Mouse (Mus musculus): ENCODE measurements around the gene Zfp131. TPM values are rescaled to one million over a fixed set of nuclear protein-coding genes. Genes with fewer than 3 reads are reported as not detected.

The Zfp131 gene
- polyA plus RNA-seq, 1 experiment: 1.3 TPM

- Histone ChIP-seq H3K9me3 (ENCODE audit: control insufficient read depth, low read length) (no peaks in the 10 kb centered on the region), H3K4me3 (replicated peaks) (no peak overlapping the region), H3K4me1 (ENCODE audit: control insufficient read depth) (no peaks in the 10 kb centered on the region), H3K36me3 (ENCODE audit: control insufficient read depth) (no peaks in the 10 kb centered on the region), H3K27me3 (ENCODE audit: control insufficient read depth) (no peaks in the 10 kb centered on the region)
- no peak for TF ChIP-seq TAL1 (IDR thresholded peaks at IDR 0.05; ENCODE audit: low read length)
- no peak for TF ChIP-seq GATA1 (IDR thresholded peaks at IDR 0.05; ENCODE audit: low read length)
These were observed 59.2 kb downstream of the Zfp131 start for GRCm38 (mm10) chr13:119731448-119731847.

- H3K9me3 ChIP-seq (ENCODE audit: control insufficient read depth, low read length): no peaks in the 10 kb centered on the region
- H3K4me1 ChIP-seq (ENCODE audit: control insufficient read depth): no peaks in the 10 kb centered on the region
- TF ChIP-seq TAL1 (IDR thresholded peaks at IDR 0.05; ENCODE audit: low read length) (no peak), GATA1 (IDR thresholded peaks at IDR 0.05; ENCODE audit: low read length) (no peak)
- no peaks in the 10 kb centered on the region for H3K27me3 ChIP-seq (ENCODE audit: control insufficient read depth)
- no peak overlapping the region for H3K4me3 ChIP-seq (replicated peaks)
- no peaks in the 10 kb centered on the region for H3K36me3 ChIP-seq (ENCODE audit: control insufficient read depth)
These were observed 61.3 kb downstream of the Zfp131 start for GRCm38 (mm10) chr13:119729406-119729805.

DNA sequence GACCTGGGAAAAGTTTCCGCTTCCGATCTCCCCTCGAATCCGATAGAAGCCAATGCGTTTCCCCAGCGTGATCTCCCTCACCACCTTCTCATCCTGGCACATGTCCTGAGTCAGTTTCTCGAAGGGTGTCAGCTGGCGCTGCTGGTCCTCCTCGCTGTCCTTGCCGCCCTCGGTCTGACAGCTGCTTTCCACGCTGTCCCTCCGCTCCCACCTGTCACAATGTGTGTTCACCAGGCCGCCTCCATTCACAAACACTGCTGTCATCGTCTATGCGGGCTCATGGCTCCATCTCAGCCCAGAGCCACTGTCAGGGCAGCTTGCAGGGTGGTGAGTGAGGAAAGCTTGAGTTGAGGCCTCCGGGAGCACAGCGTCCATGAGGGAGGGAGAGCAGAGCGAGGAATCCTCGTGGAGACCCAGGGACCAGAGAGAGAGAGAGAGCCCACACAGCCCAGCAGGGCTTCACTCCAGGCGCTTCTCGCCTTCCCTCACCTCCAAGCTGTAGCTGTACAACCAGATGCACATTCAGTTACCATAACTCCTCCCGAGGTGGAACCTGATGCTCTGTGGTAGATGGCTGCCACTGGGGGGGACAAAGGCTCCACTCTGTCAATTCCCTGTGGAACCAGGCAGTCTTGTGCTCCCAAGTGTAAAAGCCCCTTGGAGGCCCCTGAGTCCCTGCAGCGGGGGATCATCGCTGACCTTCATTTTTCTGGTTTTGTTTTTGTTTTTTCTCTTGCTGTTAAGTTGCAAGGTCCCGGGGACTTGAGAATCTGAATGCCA is 62.9 kb downstream of the Zfp131 start:
- TF ChIP-seq TAL1 (IDR thresholded peaks at IDR 0.05; ENCODE audit: low read length) (no peak), GATA1 (IDR thresholded peaks at IDR 0.05; ENCODE audit: low read length) (no peak)
- Histone ChIP-seq H3K4me1 (ENCODE audit: control insufficient read depth) (no peaks in the 10 kb centered on the region), H3K27me3 (ENCODE audit: control insufficient read depth) (no peaks in the 10 kb centered on the region), H3K4me3 (replicated peaks) (no peak overlapping the region), H3K9me3 (ENCODE audit: control insufficient read depth, low read length) (no peaks in the 10 kb centered on the region), H3K36me3 (ENCODE audit: control insufficient read depth) (no peaks in the 10 kb centered on the region)

DNA sequence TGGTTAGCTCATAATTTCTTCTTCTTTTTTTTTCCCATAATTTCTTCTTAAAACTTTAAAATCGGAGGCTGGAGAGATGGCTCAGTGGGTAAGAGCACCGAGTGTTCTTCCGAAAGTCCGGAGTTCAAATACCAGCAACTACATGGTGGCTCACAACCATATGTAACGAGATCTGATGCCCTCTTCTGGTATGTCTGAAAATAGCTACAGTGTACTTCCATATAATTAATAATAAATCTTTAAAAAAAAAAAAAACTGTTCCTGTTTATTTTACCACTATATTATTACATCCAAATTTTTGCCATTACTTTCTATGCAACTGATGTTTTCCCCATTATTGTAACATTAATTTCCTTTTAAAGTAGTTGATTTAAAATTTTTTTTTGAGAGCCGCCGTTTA is 66.1 kb downstream of the Zfp131 start:
- H3K9me3 ChIP-seq (ENCODE audit: control insufficient read depth, low read length): no peaks in the 10 kb centered on the region
- TF ChIP-seq GATA1 (IDR thresholded peaks at IDR 0.05; ENCODE audit: low read length): no peak
- TF ChIP-seq TAL1 (IDR thresholded peaks at IDR 0.05; ENCODE audit: low read length): no peak
- no peak overlapping the region for H3K4me3 ChIP-seq (replicated peaks)
- no peaks in the 10 kb centered on the region for H3K36me3 ChIP-seq (ENCODE audit: control insufficient read depth)
- H3K27me3 ChIP-seq (ENCODE audit: control insufficient read depth): no peaks in the 10 kb centered on the region
- H3K4me1 ChIP-seq (ENCODE audit: control insufficient read depth): no peaks in the 10 kb centered on the region

- no peak for TF ChIP-seq TAL1 (IDR thresholded peaks at IDR 0.05; ENCODE audit: low read length)
- no peak for TF ChIP-seq GATA1 (IDR thresholded peaks at IDR 0.05; ENCODE audit: low read length)
- H3K27me3 ChIP-seq (ENCODE audit: control insufficient read depth): no peaks in the 10 kb centered on the region
- no peak overlapping the region for H3K4me3 ChIP-seq (replicated peaks)
These were observed 67.3 kb downstream of the Zfp131 start for GRCm38 (mm10) chr13:119723368-119723767.

DNA sequence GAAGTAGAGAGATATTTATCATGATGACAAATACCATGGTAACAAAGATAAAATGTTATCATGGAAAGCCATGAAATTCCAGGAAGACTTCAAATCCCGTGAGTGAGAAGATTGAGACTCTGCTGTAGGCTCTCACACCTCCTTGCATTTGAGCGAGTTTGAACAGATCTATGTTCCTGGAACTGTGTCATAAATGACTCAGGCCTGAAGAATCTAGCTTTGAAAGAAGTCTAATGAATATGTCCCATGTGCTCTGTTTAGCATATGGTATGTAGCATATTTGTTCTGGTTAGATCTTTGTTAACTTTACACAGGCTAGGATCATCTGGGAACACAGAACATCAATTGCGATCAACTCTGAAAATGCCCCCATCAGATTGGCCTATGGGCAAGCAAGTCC is 68.2 kb downstream of the Zfp131 start:
- no peaks in the 10 kb centered on the region for H3K27me3 ChIP-seq (ENCODE audit: control insufficient read depth)
- TF ChIP-seq TAL1 (IDR thresholded peaks at IDR 0.05; ENCODE audit: low read length) (no peak), GATA1 (IDR thresholded peaks at IDR 0.05; ENCODE audit: low read length) (no peak)
- no peaks in the 10 kb centered on the region for H3K4me1 ChIP-seq (ENCODE audit: control insufficient read depth)
- no peak overlapping the region for H3K4me3 ChIP-seq (replicated peaks)
- no peaks in the 10 kb centered on the region for H3K9me3 ChIP-seq (ENCODE audit: control insufficient read depth, low read length)
- H3K36me3 ChIP-seq (ENCODE audit: control insufficient read depth): no peaks in the 10 kb centered on the region

More at GRCm38 (mm10) chr13:119723368-119723767, 67.3 kb downstream of the Zfp131 start:
- Histone ChIP-seq H3K36me3 (ENCODE audit: control insufficient read depth) (no peaks in the 10 kb centered on the region), H3K9me3 (ENCODE audit: control insufficient read depth, low read length) (no peaks in the 10 kb centered on the region), H3K4me1 (ENCODE audit: control insufficient read depth) (no peaks in the 10 kb centered on the region)

DNA sequence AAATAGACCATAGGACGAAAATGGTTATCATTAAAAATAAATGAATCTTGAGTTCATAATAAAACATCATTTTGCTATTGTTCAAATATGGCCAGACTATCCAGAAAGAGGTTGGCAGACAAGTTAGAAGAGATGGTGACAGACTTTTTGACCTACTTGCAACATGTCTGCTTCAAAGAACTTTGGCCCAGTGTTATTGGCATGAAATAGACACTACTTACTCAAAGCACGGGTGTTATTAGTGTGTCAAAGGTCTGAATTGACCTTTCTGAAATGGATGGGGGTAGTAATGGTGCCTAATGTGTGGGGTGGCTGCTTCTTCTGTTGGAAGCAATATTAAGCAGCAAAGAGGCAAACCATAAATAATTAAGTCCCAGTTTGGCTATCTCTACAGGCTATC is 74.6 kb downstream of the Zfp131 start:
- H3K4me3 ChIP-seq (replicated peaks): no peak overlapping the region
- H3K9me3 ChIP-seq (ENCODE audit: control insufficient read depth, low read length): no peaks in the 10 kb centered on the region
- H3K4me1 ChIP-seq (ENCODE audit: control insufficient read depth): no peaks in the 10 kb centered on the region
- H3K27me3 ChIP-seq (ENCODE audit: control insufficient read depth): no peaks in the 10 kb centered on the region
- TF ChIP-seq TAL1 (IDR thresholded peaks at IDR 0.05; ENCODE audit: low read length) (no peak), GATA1 (IDR thresholded peaks at IDR 0.05; ENCODE audit: low read length) (no peak)
- no peaks in the 10 kb centered on the region for H3K36me3 ChIP-seq (ENCODE audit: control insufficient read depth)

Other genes with a start within 250 kb of the Zfp131 start
- gene Ccl28, start 167.1 kb downstream of the Zfp131 start, polyA plus RNA-seq (2012): not detected in 2 replicates
- gene Hmgcs1, start 100.5 kb downstream of the Zfp131 start, polyA plus RNA-seq (2012): 0.04 and 0.14 TPM in 2 replicates
- gene Nim1k, start 35.0 kb downstream of the Zfp131 start, polyA plus RNA-seq (2012): 0.01 TPM in 1 of 2 replicates, not detected in the other
- gene AF067063, start 39.3 kb upstream of the Zfp131 start, polyA plus RNA-seq (2012): not detected in 2 replicates
- gene D13Ertd608e, start 45.1 kb upstream of the Zfp131 start, polyA plus RNA-seq (2012): not detected in 2 replicates
- not detected in 2 replicates for gene Tcstv1, start 103.9 kb upstream of the Zfp131 start, polyA plus RNA-seq (2012)
- gene Gm21761, start 138.4 kb upstream of the Zfp131 start, polyA plus RNA-seq (2012): not detected in 2 replicates
- gene B020031M17Rik, start 159.9 kb upstream of the Zfp131 start, polyA plus RNA-seq (2012): not detected in 2 replicates
- gene Gm36079, start 236.1 kb upstream of the Zfp131 start, polyA plus RNA-seq (2012): not detected in 2 replicates